ENCODE assay signal across 24 mouse cellular contexts in the genomic region with DNA sequence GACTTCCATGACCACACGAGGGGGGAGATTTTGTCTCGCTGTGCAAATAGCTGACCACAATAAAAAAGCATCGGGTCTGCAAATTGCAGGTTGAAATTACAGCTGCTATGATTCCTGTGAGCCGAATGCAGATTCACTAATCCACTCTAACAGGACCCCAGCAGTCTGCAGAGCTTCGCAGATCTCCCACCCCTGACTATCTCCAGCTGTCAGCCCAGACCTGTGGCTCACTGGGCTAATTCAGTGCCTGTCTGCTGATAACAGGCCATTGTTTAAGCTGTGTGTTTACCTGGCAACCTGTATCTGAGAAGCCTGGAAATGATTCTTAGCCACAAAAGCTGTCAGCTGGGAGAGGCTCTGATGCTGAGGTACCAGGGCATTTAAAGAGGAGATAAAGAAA. TPM values are rescaled to one million over a fixed set of nuclear protein-coding genes. Genes with fewer than 3 reads are reported as not detected.
DNase-seq lines count a peak whose midpoint lies in the region; ATAC-seq and TF ChIP-seq lines count a peak whose summit lies in the region.
"Had no signal": no experiment of that assay in that cellular context is flagged by ENCODE, and none has a peak within 500 bp of the region (broad histone marks: within the 10 kb centered on the region; RNA-seq: fewer than 3 reads in every experiment).

No protein-coding gene starts in this region.

- H3K27me3 ChIP-seq in forebrain, embryonic 10.5 days (ENCODE audit: poor library complexity, severe bottlenecking): peaks cover 53% of the 10 kb centered on the region
- H3K27me3 ChIP-seq in forebrain, postnatal 0 days (ENCODE audit: insufficient read depth, low read length): no peaks in the 10 kb centered on the region
- H3K27me3 ChIP-seq in heart, embryonic 15.5 days: peaks cover 3% of the 10 kb centered on the region; the same call in 1 of the 2 replicates
- H3K27me3 ChIP-seq in midbrain, embryonic 13.5 days: no peaks in the 10 kb centered on the region
- H3K27me3 ChIP-seq: embryonic facial prominence, embryonic 12.5 days; liver, embryonic 15.5 days; neural tube, embryonic 15.5 days had no signal

- H3K4me1 ChIP-seq in forebrain, embryonic 10.5 days: peaks cover 32% of the 10 kb centered on the region
- H3K4me1 ChIP-seq in forebrain, postnatal 0 days (ENCODE audit: insufficient read depth): no peaks in the 10 kb centered on the region
- H3K4me1 ChIP-seq in heart, embryonic 15.5 days (replicated peaks): peaks cover 7% of the 10 kb centered on the region; the same call in 1 of the 2 replicates
- peaks cover 26% of the 10 kb centered on the region for H3K4me1 ChIP-seq in midbrain, embryonic 13.5 days (replicated peaks)
- H3K4me1 ChIP-seq: embryonic facial prominence, embryonic 12.5 days; liver, embryonic 15.5 days had no signal

- no peak overlapping the region for H3K9ac ChIP-seq in forebrain, postnatal 0 days
- no peak overlapping the region for H3K9ac ChIP-seq in heart, embryonic 15.5 days
- no peak overlapping the region for H3K9ac ChIP-seq in midbrain, embryonic 13.5 days (replicated peaks)
- H3K9ac ChIP-seq: embryonic facial prominence, embryonic 12.5 days; liver, embryonic 15.5 days; neural tube, embryonic 15.5 days had no signal

- DNase-seq in forebrain, embryonic 10.5 days (ENCODE audit: extremely low spot score, low spot score): no peak
- no peak for DNase-seq in forebrain, postnatal 0 days
- DNase-seq in heart, adult 8-10 months (ENCODE audit: low spot score): no peak
- DNase-seq in spleen, postnatal 10 days (ENCODE audit: low spot score in 2 of 2): no peak
- no peak for DNase-seq in cerebellum, adult 8-10 months
- no peak for DNase-seq in frontal cortex, adult 2 months (ENCODE audit: extremely low spot score in 1 of 2, low spot score in 1 of 2)
- DNase-seq: cerebellum, adult 11 months; heart, postnatal 36 days; kidney, adult 11 months; kidney, postnatal 14 days; right cerebral cortex, postnatal 4 days; thymus, postnatal 4 days had no signal

- no peak for TF ChIP-seq CTCF in forebrain, postnatal 0 days (IDR thresholded peaks at IDR 0.05; ENCODE audit: low read depth)

- ATAC-seq in forebrain, postnatal 0 days: no peak
- ATAC-seq in heart, embryonic 15.5 days (replicated peaks; ENCODE audit: insufficient number of reproducible peaks, insufficient read depth, low FRiP score, low read depth): no peak
- ATAC-seq in midbrain, embryonic 13.5 days: 0 out of 2 replicates have a peak, but pooled peaks have one; percentile 57
- ATAC-seq: lung, postnatal 0 days had no signal

- 42% methylated on average over 5 of the region's 5 CpGs for WGBS in forebrain, embryonic 10.5 days
- WGBS in forebrain, postnatal 0 days: 30% methylated on average over 5 of the region's 5 CpGs
- 26% methylated on average over 5 of the region's 5 CpGs for WGBS in heart, embryonic 15.5 days
- WGBS in midbrain, embryonic 13.5 days: 15% methylated on average over 5 of the region's 5 CpGs

- peak overlapping the region; percentile 41; the same call in 1 of the 2 replicates for H3K27ac ChIP-seq in forebrain, embryonic 10.5 days
- no peak overlapping the region for H3K27ac ChIP-seq in forebrain, postnatal 0 days (ENCODE audit: low read depth, low read length)
- H3K27ac ChIP-seq in heart, embryonic 15.5 days: no peak overlapping the region
- H3K27ac ChIP-seq in midbrain, embryonic 13.5 days: no peak overlapping the region
- H3K27ac ChIP-seq: embryonic facial prominence, embryonic 12.5 days; liver, embryonic 15.5 days; neural tube, embryonic 15.5 days had no signal

- H3K36me3 ChIP-seq in forebrain, embryonic 10.5 days (replicated peaks): no peaks in the 10 kb centered on the region
- H3K36me3 ChIP-seq in forebrain, postnatal 0 days (ENCODE audit: insufficient read depth): no peaks in the 10 kb centered on the region
- H3K36me3 ChIP-seq in heart, embryonic 15.5 days: no peaks in the 10 kb centered on the region
- H3K36me3 ChIP-seq in midbrain, embryonic 13.5 days: no peaks in the 10 kb centered on the region
- H3K36me3 ChIP-seq: embryonic facial prominence, embryonic 12.5 days; liver, embryonic 15.5 days; neural tube, embryonic 15.5 days had no signal

- no peak overlapping the region for H3K4me3 ChIP-seq in forebrain, embryonic 10.5 days
- H3K4me3 ChIP-seq in forebrain, postnatal 0 days (ENCODE audit: low read depth, low read length): no peak overlapping the region
- no peak overlapping the region for H3K4me3 ChIP-seq in heart, embryonic 15.5 days
- no peak overlapping the region for H3K4me3 ChIP-seq in midbrain, embryonic 13.5 days (replicated peaks)
- H3K4me3 ChIP-seq: embryonic facial prominence, embryonic 12.5 days; liver, embryonic 15.5 days; myocyte; neural tube, embryonic 15.5 days had no signal

- H3K9me3 ChIP-seq in forebrain, embryonic 10.5 days: no peaks in the 10 kb centered on the region
- no peaks in the 10 kb centered on the region for H3K9me3 ChIP-seq in forebrain, postnatal 0 days (ENCODE audit: low read length)
- no peaks in the 10 kb centered on the region for H3K9me3 ChIP-seq in heart, embryonic 15.5 days (replicated peaks)
- H3K9me3 ChIP-seq in midbrain, embryonic 13.5 days: no peaks in the 10 kb centered on the region
- H3K9me3 ChIP-seq: embryonic facial prominence, embryonic 12.5 days; liver, embryonic 15.5 days; neural tube, embryonic 15.5 days had no signal

- no peak overlapping the region for H3K4me2 ChIP-seq in forebrain, postnatal 0 days (ENCODE audit: low read depth)
- H3K4me2 ChIP-seq in heart, embryonic 15.5 days: 0 out of 2 replicates have a peak overlapping the region, but pooled peaks have one; percentile 33
- H3K4me2 ChIP-seq in midbrain, embryonic 13.5 days (replicated peaks): peak overlapping the region; percentile 30
- H3K4me2 ChIP-seq: embryonic facial prominence, embryonic 12.5 days; liver, embryonic 15.5 days had no signal

RNA-seq across cellular contexts. Expression of gene 1700113H08Rik, which starts 20.8 kb away (rescaled TPM):
- not detected in 2 replicates for polyA plus RNA-seq in forebrain, embryonic 10.5 days (2016; fragmentation: Nextera tagmentation; extraction: Ambion mirVana)
- not detected in 2 replicates for total RNA-seq in forebrain, postnatal 0 days (2014; rRNA removed)
- 0.27 and 0.30 TPM in 2 replicates for polyA plus RNA-seq in forebrain, postnatal 0 days (2015; fragmentation: Nextera tagmentation; extraction: Ambion mirVana)
- polyA plus RNA-seq in heart, embryonic 15.5 days (2015; fragmentation: Nextera tagmentation; extraction: Ambion mirVana): 0.18 TPM in 1 of 2 replicates, not detected in the other
- under 1 TPM in 3 of 4 experiments, not detected in 1; 0.19 to 0.34 (median 0.29) TPM for total RNA-seq in heart, adult 8-10 months (2022)
- polyA plus RNA-seq in midbrain, embryonic 13.5 days (2015; fragmentation: Nextera tagmentation; extraction: Ambion mirVana): 0.28 and 0.62 TPM in 2 replicates
- not detected in 2 replicates for polyA plus RNA-seq in frontal cortex, adult 2 months (2012; rRNA removed)
- total RNA-seq: adrenal gland, adult 18-20 months; heart, postnatal 36 days; layer of hippocampus, postnatal 10 days; megakaryocyte, adult 5-6 weeks; MEL had no signal
- polyA plus RNA-seq: embryonic facial prominence, embryonic 12.5 days; limb, embryonic 14.5 days; liver, embryonic 15.5 days; lung, postnatal 0 days; myocyte had no signal

RNA-seq across cellular contexts. Expression of gene Stab2, which starts 29.2 kb away (rescaled TPM):
- 0.02 and 0.06 TPM in 2 replicates for polyA plus RNA-seq in forebrain, embryonic 10.5 days (2016; fragmentation: Nextera tagmentation; extraction: Ambion mirVana)
- 0.19 and 0.31 TPM in 2 replicates for total RNA-seq in forebrain, postnatal 0 days (2014; rRNA removed)
- polyA plus RNA-seq in forebrain, postnatal 0 days (2015; fragmentation: Nextera tagmentation; extraction: Ambion mirVana): 0.04 and 0.08 TPM in 2 replicates
- 0.98 and 0.99 TPM in 2 replicates for polyA plus RNA-seq in heart, embryonic 15.5 days (2015; fragmentation: Nextera tagmentation; extraction: Ambion mirVana)
- under 1 TPM; 0.23 to 0.59 (median 0.35) TPM for total RNA-seq in heart, adult 8-10 months (2022)
- 0.04 and 0.06 TPM in 2 replicates for polyA plus RNA-seq in midbrain, embryonic 13.5 days (2015; fragmentation: Nextera tagmentation; extraction: Ambion mirVana)
- polyA plus RNA-seq in frontal cortex, adult 2 months (2012; rRNA removed): 0.08 and 0.19 TPM in 2 replicates
